Mouse (Mus musculus) spleen, embryonic (tissue): Measurements from ENCODE around the gene 1700042G07Rik.
"Not testable (repeated sequence)": the region's sequence is repeated elsewhere in the genome, so short reads cannot be mapped to it uniquely, and the experiment has no call there.

Experiments used
- CTCF ChIA-PET: fragments of 350-600 bp; sonication (Branson Sonifier 250); formaldehyde crosslinking; loops from one replicate; lab custom pipeline; 2022; lab: Charles Lee

1700042G07Rik gene

GRCm38 (mm10) chr4:116204422-116204821 lies 31.2 kb downstream of the 1700042G07Rik start:
- CTCF ChIA-PET = no interaction called here

- CTCF ChIA-PET = no interaction called here
Observed at GRCm38 (mm10) chr4:116206531-116206930, 33.4 kb downstream of the 1700042G07Rik start.

- CTCF ChIA-PET = no interaction called here
Observed at GRCm38 (mm10) chr4:116208891-116209290, 35.7 kb downstream of the 1700042G07Rik start.

GRCm38 (mm10) chr4:116215895-116216605 lies 42.9 kb downstream of the 1700042G07Rik start:
- CTCF ChIA-PET = interaction anchor here (0.7 kb wide), 1 partner anchor 45 kb away, joined by 11 read pairs; no protein-coding TSS in a partner anchor

GRCm38 (mm10) chr4:116217046-116217445 lies 43.9 kb downstream of the 1700042G07Rik start:
- CTCF ChIA-PET = no interaction called here

GRCm38 (mm10) chr4:116217661-116218060 lies 44.5 kb downstream of the 1700042G07Rik start:
- CTCF ChIA-PET = not testable (repeated sequence)

GRCm38 (mm10) chr4:116219056-116219455 lies 45.9 kb downstream of the 1700042G07Rik start:
- CTCF ChIA-PET = no interaction called here

GRCm38 (mm10) chr4:116220071-116220650 lies 47.0 kb downstream of the 1700042G07Rik start:
- CTCF ChIA-PET = interaction anchor here (0.6 kb wide), 1 partner anchor 240 kb away, joined by 5 read pairs; no protein-coding TSS in a partner anchor

GRCm38 (mm10) chr4:116220780-116221139 lies 47.6 kb downstream of the 1700042G07Rik start:
- CTCF ChIA-PET = interaction anchor here (0.6 kb wide), 1 partner anchor 99 kb away, joined by 3 read pairs; no protein-coding TSS in a partner anchor

- CTCF ChIA-PET = interaction anchor here (0.6 kb wide), 1 partner anchor 99 kb away, joined by 3 read pairs; no protein-coding TSS in a partner anchor
Observed at GRCm38 (mm10) chr4:116221140-116221851, 48.1 kb downstream of the 1700042G07Rik start, which contains the start of gene Pik3r3. TSS of gene Pik3r3 (plus strand) at chr4:116221618.

- CTCF ChIA-PET = interaction anchor here (0.7 kb wide), 1 partner anchor 235 kb away, joined by 5 read pairs; no protein-coding TSS in a partner anchor
Observed at GRCm38 (mm10) chr4:116221996-116222842, 49.0 kb downstream of the 1700042G07Rik start.

- CTCF ChIA-PET = interaction anchor here (0.7 kb wide), 1 partner anchor 235 kb away, joined by 5 read pairs; no protein-coding TSS in a partner anchor
Observed at GRCm38 (mm10) chr4:116222843-116223119, 49.6 kb downstream of the 1700042G07Rik start.
